Mouse (Mus musculus): ENCODE measurements at regions not wholly inside any gene's neighbourhood (a gene's known extent, or its start where the extent isn't known, plus 50 kb on each side); places are given as distances from the start of the nearest gene placed in this dataset.

GRCm38 (mm10) chr10:99959279-99959678 is 56.2 kb upstream of the Kitl start:
- H3K4me2 ChIP-seq, result no peak overlapping the region
- H3K36me3 ChIP-seq, result no peaks in the 10 kb centered on the region
- no peak overlapping the region for H3K9ac ChIP-seq
- no peaks in the 10 kb centered on the region for H3K9me3 ChIP-seq (replicated peaks)
- peaks cover 13% of the 10 kb centered on the region; the same call in 1 of the 2 replicates for H3K4me1 ChIP-seq (replicated peaks)
- no peak overlapping the region for H3K4me3 ChIP-seq
- no peak overlapping the region for H3K27ac ChIP-seq (ENCODE audit: poor library complexity, severe bottlenecking)
- 71% methylated on average over 3 of the region's 3 CpGs for WGBS
- ATAC-seq (ENCODE audit: insufficient number of reproducible peaks, low FRiP score), result no peak
- H3K27me3 ChIP-seq (replicated peaks), result no peaks in the 10 kb centered on the region

- WGBS, result 83% methylated on average over 7 of the region's 7 CpGs
- H3K9ac ChIP-seq, result no peak overlapping the region
- no peak overlapping the region for H3K4me2 ChIP-seq
- H3K4me1 ChIP-seq (replicated peaks), result 0 out of 2 replicates have a peak, but pooled peaks cover 3% of the 10 kb centered on the region
- H3K27ac ChIP-seq (ENCODE audit: poor library complexity, severe bottlenecking), result no peak overlapping the region
- H3K4me3 ChIP-seq, result no peak overlapping the region
- no peaks in the 10 kb centered on the region for H3K9me3 ChIP-seq (replicated peaks)
- no peaks in the 10 kb centered on the region for H3K27me3 ChIP-seq (replicated peaks)
- no peaks in the 10 kb centered on the region for H3K36me3 ChIP-seq
- ATAC-seq (ENCODE audit: insufficient number of reproducible peaks, low FRiP score), result no peak
Observed at GRCm38 (mm10) chr10:99952486-99952885, 62.9 kb upstream of the Kitl start.

- ATAC-seq (ENCODE audit: insufficient number of reproducible peaks, low FRiP score), result no peak
- 67% methylated on average over 4 of the region's 4 CpGs for WGBS
- Histone ChIP-seq H3K4me2 (no peak overlapping the region), H3K4me3 (no peak overlapping the region), H3K36me3 (no peaks in the 10 kb centered on the region), H3K9ac (no peak overlapping the region), H3K27me3 (replicated peaks) (no peaks in the 10 kb centered on the region), H3K4me1 (replicated peaks) (0 out of 2 replicates have a peak, but pooled peaks cover 3% of the 10 kb centered on the region), H3K9me3 (replicated peaks) (no peaks in the 10 kb centered on the region), H3K27ac (ENCODE audit: poor library complexity, severe bottlenecking) (no peak overlapping the region)
Observed at GRCm38 (mm10) chr10:99951718-99952117, 63.7 kb upstream of the Kitl start.

GRCm38 (mm10) chr10:99951316-99951715 is 64.1 kb upstream of the Kitl start:
- Histone ChIP-seq H3K4me1 (replicated peaks) (0 out of 2 replicates have a peak, but pooled peaks cover 3% of the 10 kb centered on the region), H3K9ac (no peak overlapping the region), H3K27ac (ENCODE audit: poor library complexity, severe bottlenecking) (no peak overlapping the region), H3K36me3 (no peaks in the 10 kb centered on the region), H3K27me3 (replicated peaks) (no peaks in the 10 kb centered on the region), H3K4me2 (no peak overlapping the region), H3K9me3 (replicated peaks) (no peaks in the 10 kb centered on the region), H3K4me3 (no peak overlapping the region)
- 79% methylated on average over 6 of the region's 6 CpGs for WGBS
- ATAC-seq (ENCODE audit: insufficient number of reproducible peaks, low FRiP score), result no peak

- no peak for ATAC-seq (ENCODE audit: insufficient number of reproducible peaks, low FRiP score)
- WGBS, result 66% methylated on average over 3 of the region's 3 CpGs
- H3K9me3 ChIP-seq (replicated peaks), result no peaks in the 10 kb centered on the region
Observed at GRCm38 (mm10) chr10:99948740-99949139, 66.7 kb upstream of the Kitl start.

GRCm38 (mm10) chr10:99945418-99945817 is 70.0 kb upstream of the Kitl start:
- Histone ChIP-seq H3K27me3 (replicated peaks) (no peaks in the 10 kb centered on the region), H3K27ac (ENCODE audit: poor library complexity, severe bottlenecking) (no peak overlapping the region), H3K4me3 (no peak overlapping the region), H3K36me3 (no peaks in the 10 kb centered on the region), H3K9ac (no peak overlapping the region), H3K4me2 (no peak overlapping the region), H3K4me1 (replicated peaks) (no peaks in the 10 kb centered on the region), H3K9me3 (replicated peaks) (no peaks in the 10 kb centered on the region)
- WGBS, result 73% methylated on average over 3 of the region's 3 CpGs
- ATAC-seq (ENCODE audit: insufficient number of reproducible peaks, low FRiP score), result no peak

More at GRCm38 (mm10) chr10:99948740-99949139, 66.7 kb upstream of the Kitl start:
- no peak overlapping the region for H3K4me2 ChIP-seq
- H3K27ac ChIP-seq (ENCODE audit: poor library complexity, severe bottlenecking), result no peak overlapping the region
- H3K4me3 ChIP-seq, result no peak overlapping the region
- H3K36me3 ChIP-seq, result no peaks in the 10 kb centered on the region
- H3K27me3 ChIP-seq (replicated peaks), result no peaks in the 10 kb centered on the region
- H3K4me1 ChIP-seq (replicated peaks), result no peaks in the 10 kb centered on the region
- H3K9ac ChIP-seq, result no peak overlapping the region

GRCm38 (mm10) chr10:99941665-99942064 is 73.8 kb upstream of the Kitl start:
- H3K36me3 ChIP-seq, result no peaks in the 10 kb centered on the region
- ATAC-seq (ENCODE audit: insufficient number of reproducible peaks, low FRiP score), result no peak
- H3K4me2 ChIP-seq, result no peak overlapping the region
- 76% methylated on average over 11 of the region's 11 CpGs for WGBS
- H3K4me1 ChIP-seq (replicated peaks), result peaks cover 2% of the 10 kb centered on the region; the same call in 1 of the 2 replicates
- H3K27me3 ChIP-seq (replicated peaks), result no peaks in the 10 kb centered on the region
- H3K4me3 ChIP-seq, result no peak overlapping the region
- H3K9ac ChIP-seq, result no peak overlapping the region
- H3K9me3 ChIP-seq (replicated peaks), result no peaks in the 10 kb centered on the region
- no peak overlapping the region for H3K27ac ChIP-seq (ENCODE audit: poor library complexity, severe bottlenecking)

GRCm38 (mm10) chr10:99938901-99939300 is 76.5 kb upstream of the Kitl start:
- no peaks in the 10 kb centered on the region for H3K36me3 ChIP-seq
- H3K9me3 ChIP-seq (replicated peaks), result no peaks in the 10 kb centered on the region
- H3K4me1 ChIP-seq (replicated peaks), result peaks cover 2% of the 10 kb centered on the region; the same call in 1 of the 2 replicates
- 83% methylated on average over 6 of the region's 6 CpGs for WGBS
- no peak overlapping the region for H3K4me2 ChIP-seq
- no peak overlapping the region for H3K27ac ChIP-seq (ENCODE audit: poor library complexity, severe bottlenecking)
- no peak for ATAC-seq (ENCODE audit: insufficient number of reproducible peaks, low FRiP score)
- H3K27me3 ChIP-seq (replicated peaks), result no peaks in the 10 kb centered on the region
- H3K4me3 ChIP-seq, result no peak overlapping the region
- H3K9ac ChIP-seq, result no peak overlapping the region

GRCm38 (mm10) chr10:99937921-99938618 is 77.4 kb upstream of the Kitl start:
- H3K4me3 ChIP-seq, result no peak overlapping the region
- H3K4me1 ChIP-seq (replicated peaks), result peaks cover 2% of the 10 kb centered on the region; the same call in 1 of the 2 replicates
- no peak for ATAC-seq (ENCODE audit: insufficient number of reproducible peaks, low FRiP score)
- no peak overlapping the region for H3K27ac ChIP-seq (ENCODE audit: poor library complexity, severe bottlenecking)
- no peak overlapping the region for H3K4me2 ChIP-seq
- no peak overlapping the region for H3K9ac ChIP-seq
- no peaks in the 10 kb centered on the region for H3K27me3 ChIP-seq (replicated peaks)
- no peaks in the 10 kb centered on the region for H3K9me3 ChIP-seq (replicated peaks)
- 88% methylated on average over 1 of the region's 1 CpGs for WGBS
- no peaks in the 10 kb centered on the region for H3K36me3 ChIP-seq

- H3K9ac ChIP-seq, result no peak overlapping the region
- no peaks in the 10 kb centered on the region for H3K9me3 ChIP-seq (replicated peaks)
- H3K4me1 ChIP-seq (replicated peaks), result 0 out of 2 replicates have a peak, but pooled peaks cover 12% of the 10 kb centered on the region
- no peak for ATAC-seq (ENCODE audit: insufficient number of reproducible peaks, low FRiP score)
- H3K4me3 ChIP-seq, result no peak overlapping the region
- 77% methylated on average over 6 of the region's 6 CpGs for WGBS
- no peak overlapping the region for H3K27ac ChIP-seq (ENCODE audit: poor library complexity, severe bottlenecking)
- no peaks in the 10 kb centered on the region for H3K36me3 ChIP-seq
- H3K27me3 ChIP-seq (replicated peaks), result no peaks in the 10 kb centered on the region
- no peak overlapping the region for H3K4me2 ChIP-seq
Observed at GRCm38 (mm10) chr10:99929191-99929590, 86.2 kb upstream of the Kitl start.

- Histone ChIP-seq H3K4me3 (no peak overlapping the region), H3K4me2 (no peak overlapping the region), H3K27ac (ENCODE audit: poor library complexity, severe bottlenecking) (no peak overlapping the region), H3K9me3 (replicated peaks) (no peaks in the 10 kb centered on the region), H3K4me1 (replicated peaks) (0 out of 2 replicates have a peak, but pooled peaks cover 12% of the 10 kb centered on the region), H3K9ac (no peak overlapping the region), H3K27me3 (replicated peaks) (no peaks in the 10 kb centered on the region), H3K36me3 (no peaks in the 10 kb centered on the region)
- no peak for ATAC-seq (ENCODE audit: insufficient number of reproducible peaks, low FRiP score)
- 84% methylated on average over 7 of the region's 7 CpGs for WGBS
Observed at GRCm38 (mm10) chr10:99927913-99928312, 87.5 kb upstream of the Kitl start.

Data from heart, embryonic 12.5 days (tissue).